Mouse (Mus musculus): ENCODE measurements around the gene Slc9a5. TPM values are rescaled to one million over a fixed set of nuclear protein-coding genes. Genes with fewer than 3 reads are reported as not detected.

Slc9a5 gene
- total and polyA plus RNA-seq, 3 experiments = 0.95 to 4.5 (median 3.1) TPM

GRCm38 (mm10) chr8:105374513-105374966 is 25.9 kb downstream of the Slc9a5 start:
- no peaks in the 10 kb centered on the region for H3K36me3 ChIP-seq (replicated peaks in 1 of 2; ENCODE audit: control insufficient read depth in 1 of 2, insufficient read depth in 1 of 2, low read length in 1 of 2)
- no peak overlapping the region for H3K4me3 ChIP-seq (replicated peaks in 1 of 3; ENCODE audit: low read depth in 2 of 3, low read length in 2 of 3, poor library complexity in 1 of 3)
- no peaks in the 10 kb centered on the region; a peak in 1 of 4 replicates for H3K4me1 ChIP-seq (ENCODE audit: control insufficient read depth in 1 of 2, insufficient read depth in 2 of 2)
- DNase-seq (ENCODE audit: extremely low read depth) = no peak
- dilution Hi-C loops (cut with MboI; ENCODE audit: extremely low pct_ligation_motif_present, extremely low pct_unique_long_range_greater_than_20kb, low sequenced_read_pairs) (no loop called here), in situ Hi-C loops (cut with MboI; ENCODE audit: low pct_ligation_motif_present, low pct_unique_long_range_greater_than_20kb, low sequenced_read_pairs) (no loop called here)
- H3K79me2 ChIP-seq (replicated peaks; ENCODE audit: control insufficient read depth, extremely low read depth, insufficient read depth, poor library complexity, severe bottlenecking) = no peaks in the 10 kb centered on the region
- TF ChIP-seq MAZ (IDR thresholded peaks at IDR 0.05; ENCODE audit: low read depth, low read length) = no peak
- peak in 1 of 2 experiments; percentile 87; a peak in 2 of 4 replicates for TF ChIP-seq CTCF (conservative IDR thresholded peaks at IDR 0.05 in 1 of 2, IDR thresholded peaks at IDR 0.05 in 1 of 2; ENCODE audit: low read depth in 2 of 2, low read length in 2 of 2)
- TF ChIP-seq PAX5 (IDR thresholded peaks at IDR 0.05; ENCODE audit: low read length) = no peak
- no peak for TF ChIP-seq ZC3H11A (IDR thresholded peaks at IDR 0.05; ENCODE audit: low read depth, low read length)
- no peak for TF ChIP-seq JUND (conservative IDR thresholded peaks at IDR 0.05; ENCODE audit: low read depth, low read length)
- no peak for TF ChIP-seq RCOR1 (conservative IDR thresholded peaks at IDR 0.05; ENCODE audit: low read depth, low read length)
- TF ChIP-seq SIN3A (IDR thresholded peaks at IDR 0.05; ENCODE audit: low read length) = no peak
- TF ChIP-seq CHD1 (IDR thresholded peaks at IDR 0.05; ENCODE audit: low read depth, low read length) = no peak
- TF ChIP-seq SMC3 (IDR thresholded peaks at IDR 0.05; ENCODE audit: low read depth, low read length) = peak; percentile 30
- no peaks in the 10 kb centered on the region for H3K27me3 ChIP-seq (replicated peaks)
- peaks cover 7% of the 10 kb centered on the region for H3K9me3 ChIP-seq (replicated peaks; ENCODE audit: low read length)
- H3K4me2 ChIP-seq (ENCODE audit: insufficient read depth, low read depth, poor library complexity, severe bottlenecking) = no peak overlapping the region
- no peak overlapping the region for H3K9ac ChIP-seq (ENCODE audit: insufficient read depth, low read depth)
- H3K27ac ChIP-seq (ENCODE audit: insufficient read depth, low read depth) = no peak overlapping the region

- Histone ChIP-seq H3K27ac (ENCODE audit: insufficient read depth, low read depth) (no peak overlapping the region), H3K9me3 (replicated peaks; ENCODE audit: low read length) (peaks cover 7% of the 10 kb centered on the region), H3K27me3 (replicated peaks) (no peaks in the 10 kb centered on the region), H3K36me3 (replicated peaks in 1 of 2; ENCODE audit: control insufficient read depth in 1 of 2, insufficient read depth in 1 of 2, low read length in 1 of 2) (no peaks in the 10 kb centered on the region), H3K4me3 (replicated peaks in 1 of 3; ENCODE audit: low read depth in 2 of 3, low read length in 2 of 3, poor library complexity in 1 of 3) (no peak overlapping the region), H3K4me2 (ENCODE audit: insufficient read depth, low read depth, poor library complexity, severe bottlenecking) (no peak overlapping the region), H3K9ac (ENCODE audit: insufficient read depth, low read depth) (no peak overlapping the region), H3K79me2 (replicated peaks; ENCODE audit: control insufficient read depth, extremely low read depth, insufficient read depth, poor library complexity, severe bottlenecking) (no peaks in the 10 kb centered on the region), H3K4me1 (ENCODE audit: control insufficient read depth in 1 of 2, insufficient read depth in 2 of 2) (no peaks in the 10 kb centered on the region; a peak in 1 of 4 replicates)
- dilution Hi-C loops (cut with MboI; ENCODE audit: extremely low pct_ligation_motif_present, extremely low pct_unique_long_range_greater_than_20kb, low sequenced_read_pairs) = no loop called here
- in situ Hi-C loops (cut with MboI; ENCODE audit: low pct_ligation_motif_present, low pct_unique_long_range_greater_than_20kb, low sequenced_read_pairs) = no loop called here
- DNase-seq (ENCODE audit: extremely low read depth) = no peak
- no peak for TF ChIP-seq TBP (conservative IDR thresholded peaks at IDR 0.05; ENCODE audit: low read depth, low read length)
- TF ChIP-seq TCF12 (IDR thresholded peaks at IDR 0.05; ENCODE audit: low read depth, low read length) = no peak
- TF ChIP-seq NRF1 (IDR thresholded peaks at IDR 0.05; ENCODE audit: low read depth, low read length) = no peak
- no peak for TF ChIP-seq MEF2A (IDR thresholded peaks at IDR 0.05; ENCODE audit: borderline replicate concordance, low read depth, low read length)
- no peak for TF ChIP-seq MAZ (IDR thresholded peaks at IDR 0.05; ENCODE audit: low read depth, low read length)
- no peak for TF ChIP-seq KAT2A (IDR thresholded peaks at IDR 0.05; ENCODE audit: insufficient replicate concordance, low read length)
- no peak for TF ChIP-seq POLR2AphosphoS2 (IDR thresholded peaks at IDR 0.05; ENCODE audit: low read depth, low read length)
- TF ChIP-seq MAX (IDR thresholded peaks at IDR 0.05; ENCODE audit: low read length) = no peak
- no peak for TF ChIP-seq BHLHE40 (IDR thresholded peaks at IDR 0.05; ENCODE audit: low read depth, low read length)
- no peak for TF ChIP-seq JUN (IDR thresholded peaks at IDR 0.05; ENCODE audit: insufficient read depth, low read depth, low read length)
- TF ChIP-seq UBTF (IDR thresholded peaks at IDR 0.05; ENCODE audit: low read depth, low read length) = no peak
- no peak for TF ChIP-seq ELF1 (IDR thresholded peaks at IDR 0.05; ENCODE audit: low read depth, low read length)
- TF ChIP-seq SMC3 (IDR thresholded peaks at IDR 0.05; ENCODE audit: low read depth, low read length) = no peak
- no peak for TF ChIP-seq MXI1 (IDR thresholded peaks at IDR 0.05; ENCODE audit: low read depth, low read length)
- TF ChIP-seq HCFC1 (IDR thresholded peaks at IDR 0.05; ENCODE audit: low read depth, low read length) = no peak
- TF ChIP-seq USF1 (IDR thresholded peaks at IDR 0.05; ENCODE audit: low read depth, low read length) = no peak
- TF ChIP-seq ZKSCAN1 (IDR thresholded peaks at IDR 0.05; ENCODE audit: borderline replicate concordance, low read depth, low read length) = no peak
- no peak for TF ChIP-seq SIN3A (IDR thresholded peaks at IDR 0.05; ENCODE audit: low read length)
- no peak for TF ChIP-seq NELFE (IDR thresholded peaks at IDR 0.05; ENCODE audit: low read depth, low read length)
- TF ChIP-seq JUND (conservative IDR thresholded peaks at IDR 0.05; ENCODE audit: low read depth, low read length) = no peak
Observed at GRCm38 (mm10) chr8:105378673-105379072, 30.0 kb downstream of the Slc9a5 start.
